Mouse (Mus musculus) lung, adult 10 weeks (tissue): ENCODE measurements around the gene Klhl3. TPM values are rescaled to one million over a fixed set of nuclear protein-coding genes. Genes with fewer than 3 reads are reported as not detected.

Experiments
- polyA plus RNA-seq: library from polyadenylated mRNA; stranded (reverse); fragments of 350-450 nt; fragmentation: Illumina TruSeq; extraction: RNeasy Lipid Tissue Mini Kit (QIAGEN cat#74804); gene quantifications from one replicate; pipeline ENCODE4 v1.2.3, GENCODE M21; 2014; ENCODE audit warnings: low read depth, low replicate concordance; ENCODE audit not compliant: insufficient read depth

Gene Klhl3
- polyA plus RNA-seq: 0.63 TPM

DNA sequence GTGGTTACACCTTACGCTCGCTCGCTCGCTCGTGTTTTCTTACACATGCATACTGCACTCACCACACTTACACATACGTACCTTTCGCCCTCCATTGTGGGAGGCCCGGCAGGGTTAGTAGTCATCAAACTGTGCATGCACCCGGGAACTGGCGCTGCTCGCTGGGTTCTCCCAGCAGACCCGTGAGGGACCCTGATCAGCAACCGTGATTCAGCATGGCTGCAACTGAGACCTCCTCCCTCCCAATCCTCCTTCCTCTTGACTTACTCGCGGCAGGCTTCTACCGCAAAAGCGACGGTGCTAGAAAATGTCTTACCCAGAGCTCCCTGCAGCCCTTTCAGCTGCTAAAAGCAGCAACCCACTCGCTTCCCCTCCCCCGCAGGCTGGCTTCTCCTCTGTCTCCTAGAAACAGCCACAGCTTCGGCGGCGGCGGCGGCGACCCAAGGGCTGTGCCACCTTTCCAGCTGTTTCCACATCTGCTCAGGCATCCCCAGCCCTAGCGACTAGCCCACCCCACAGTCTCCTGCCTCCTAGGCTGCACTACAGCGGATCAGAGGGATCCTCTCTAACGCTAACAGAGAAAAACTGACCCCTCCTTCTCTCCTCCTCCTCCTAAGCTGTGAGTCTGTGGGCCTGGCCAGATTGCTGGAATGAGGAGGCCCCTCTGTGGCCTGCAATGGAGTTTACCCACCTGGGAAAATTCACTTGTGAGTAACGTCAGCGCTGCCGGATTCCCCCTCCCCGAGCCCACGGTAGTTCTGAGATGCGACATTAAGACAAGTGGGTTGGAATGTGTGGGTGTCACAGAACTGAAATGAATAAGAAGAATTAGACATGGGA is at the start of gene Klhl3:
Klhl3 (minus strand) TSS at position 532 of the 840 bp plus-strand sequence.

DNA sequence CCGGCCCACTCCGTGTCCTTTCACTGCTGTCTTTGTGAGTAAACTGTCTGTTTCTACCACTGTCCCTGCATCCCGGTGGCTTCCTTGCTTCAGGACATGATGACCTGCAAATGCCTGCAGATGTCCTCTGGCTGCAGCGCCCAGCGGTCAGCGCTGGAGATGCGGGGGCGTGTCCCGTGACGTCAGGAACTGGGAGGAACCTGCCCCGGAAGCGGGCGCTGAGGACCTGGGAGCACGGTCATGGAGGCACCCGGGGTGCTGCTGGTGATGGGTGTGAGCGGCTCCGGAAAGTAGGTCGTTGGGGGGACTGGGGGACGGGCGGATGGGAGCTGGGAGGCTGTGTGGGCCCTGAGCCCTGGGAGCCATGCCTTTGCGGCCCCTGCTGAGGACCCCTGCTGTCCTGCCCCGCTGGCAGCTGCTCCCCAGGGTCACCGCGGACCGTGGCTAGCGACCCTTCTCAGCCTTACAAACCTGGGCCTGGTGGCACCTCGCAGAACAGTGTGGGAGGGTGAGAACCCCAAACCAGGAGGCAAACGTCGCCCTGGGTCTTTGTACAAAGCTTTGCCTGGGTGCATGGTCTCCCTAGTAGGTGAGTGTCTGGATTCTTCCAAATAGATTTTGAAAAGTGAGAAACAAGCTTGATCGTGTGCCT is 44.2 kb upstream of the Klhl3 start, which contains the start of gene Idnk:
Idnk (plus strand) TSS at position 203 of the 652 bp plus-strand sequence.

DNA sequence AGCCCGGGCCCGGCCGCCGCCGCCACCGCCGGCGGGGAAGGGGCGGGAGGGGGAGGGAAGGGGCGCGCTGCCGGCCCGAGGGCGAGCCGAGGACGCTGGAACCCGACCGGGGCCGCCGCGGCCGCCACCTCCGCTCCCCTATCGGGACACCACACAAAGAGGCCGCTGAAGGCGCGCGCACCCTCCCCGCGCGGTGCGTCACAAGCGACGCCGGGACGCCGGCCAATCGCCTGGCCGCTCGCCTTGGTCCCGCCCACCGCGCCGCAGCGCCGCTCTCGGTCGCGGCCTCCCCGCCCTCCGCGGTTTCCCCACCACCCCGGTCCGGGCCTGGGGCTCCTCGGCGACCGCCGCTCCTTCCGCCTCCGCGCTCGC is 15.0 kb upstream of the Klhl3 start, which contains the start of gene Hnrnpa0:
Hnrnpa0 (minus strand) TSS at position 161 of the 372 bp plus-strand sequence.

Other genes starting within 250 kb of the Klhl3 start
- not detected for gene Spock1, start 205.3 kb downstream of the Klhl3 start, polyA plus RNA-seq
- 53.3 TPM for gene Hnrnpa0, start 15.0 kb upstream of the Klhl3 start, polyA plus RNA-seq
- 47.4 TPM for gene Idnk, start 44.1 kb upstream of the Klhl3 start, polyA plus RNA-seq
- 41.3 TPM for gene Ubqln1, start 102.1 kb upstream of the Klhl3 start, polyA plus RNA-seq
- 29.2 TPM for gene Gkap1, start 162.1 kb upstream of the Klhl3 start, polyA plus RNA-seq
- 1.8 TPM for gene Kif27, start 245.5 kb upstream of the Klhl3 start, polyA plus RNA-seq